Mouse (Mus musculus): ENCODE results near the gene Hsp90ab1. TPM values are rescaled to one million over a fixed set of nuclear protein-coding genes. Genes with fewer than 3 reads are reported as not detected.

The Hsp90ab1 gene
- total RNA-seq, 2 experiments from 2014 or later, result 1,454 to 1,586 TPM

- intact Hi-C loops (cut with DNase I), result loop anchor here (2.0 kb wide), 1 partner anchor 32 kb away; no protein-coding TSS in a partner anchor
- DNase-seq (ENCODE audit: low spot score in 2 of 2), result peak; percentile 79 to 87
These were observed 24.2 kb downstream of the Hsp90ab1 start for GRCm38 (mm10) chr17:45548541-45549512.

DNA sequence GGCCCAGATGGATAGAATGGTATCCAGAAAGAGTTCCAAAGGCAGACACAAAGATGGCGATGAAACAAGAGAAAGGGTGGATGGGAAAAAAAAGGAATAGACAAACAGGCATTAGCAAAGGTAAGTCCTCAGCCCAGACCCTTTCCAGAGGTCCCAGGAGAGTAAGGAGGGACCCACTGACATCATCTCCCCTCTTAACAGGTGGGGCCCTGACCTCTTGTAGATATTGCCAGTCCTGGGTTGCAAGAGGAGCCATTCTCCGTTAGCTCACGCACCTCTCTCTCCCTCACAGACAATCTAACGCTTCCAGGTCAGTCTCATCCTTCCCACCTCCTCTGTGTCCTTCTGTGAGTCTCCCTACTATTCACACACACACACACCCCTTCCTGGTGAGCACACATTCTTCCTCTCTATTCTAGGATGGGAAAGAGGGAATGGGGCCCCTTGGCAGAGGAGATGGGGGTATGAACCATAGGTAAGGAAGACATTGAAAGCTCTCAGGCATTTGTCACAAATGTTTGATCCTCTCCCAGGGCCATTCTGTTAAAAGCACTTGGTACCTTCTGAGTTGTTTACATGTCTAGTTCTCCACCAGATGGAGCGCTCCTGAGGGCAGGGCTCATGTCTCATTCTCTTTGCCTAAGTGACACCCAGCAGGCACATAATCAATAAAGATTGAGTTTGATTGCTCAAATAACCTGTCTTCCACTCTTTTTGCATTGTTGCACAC, 25.4 kb downstream of the Hsp90ab1 start:
- DNase-seq (ENCODE audit: low spot score in 2 of 2), result no peak
- intact Hi-C loops (cut with DNase I), result loop anchor here (2.0 kb wide), 1 partner anchor 31 kb away; no protein-coding TSS in a partner anchor

- DNase-seq (ENCODE audit: low spot score in 2 of 2), result no peak
- intact Hi-C loops (cut with DNase I), result no loop called here
These were observed 26.1 kb downstream of the Hsp90ab1 start for GRCm38 (mm10) chr17:45546941-45547340.

GRCm38 (mm10) chr17:45545278-45545961, 27.7 kb downstream of the Hsp90ab1 start:
- intact Hi-C loops (cut with DNase I), result no loop called here
- no peak for DNase-seq (ENCODE audit: low spot score in 2 of 2)

DNA sequence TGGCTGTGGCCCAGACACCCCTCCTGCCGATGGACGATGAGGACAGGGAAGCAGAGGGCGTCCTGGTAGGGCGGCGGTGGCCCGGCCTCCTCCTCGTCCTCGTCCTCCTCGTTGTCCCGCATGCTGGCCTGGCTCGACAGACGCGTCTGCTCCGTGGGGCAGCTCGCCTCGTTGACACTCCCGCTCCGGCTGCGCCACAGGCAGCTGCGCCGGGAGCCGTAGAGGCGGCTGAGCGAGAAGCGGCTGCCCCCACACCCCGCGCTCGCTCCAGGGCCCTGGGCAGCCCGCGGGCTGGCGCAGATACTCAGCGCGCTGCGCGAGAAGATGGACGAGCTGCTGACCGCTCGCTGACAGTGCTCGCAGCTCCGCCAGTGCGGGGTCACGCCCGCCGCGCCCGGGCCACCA, 28.2 kb downstream of the Hsp90ab1 start:
- intact Hi-C loops (cut with DNase I), result no loop called here
- DNase-seq (ENCODE audit: low spot score in 2 of 2), result no peak

DNA sequence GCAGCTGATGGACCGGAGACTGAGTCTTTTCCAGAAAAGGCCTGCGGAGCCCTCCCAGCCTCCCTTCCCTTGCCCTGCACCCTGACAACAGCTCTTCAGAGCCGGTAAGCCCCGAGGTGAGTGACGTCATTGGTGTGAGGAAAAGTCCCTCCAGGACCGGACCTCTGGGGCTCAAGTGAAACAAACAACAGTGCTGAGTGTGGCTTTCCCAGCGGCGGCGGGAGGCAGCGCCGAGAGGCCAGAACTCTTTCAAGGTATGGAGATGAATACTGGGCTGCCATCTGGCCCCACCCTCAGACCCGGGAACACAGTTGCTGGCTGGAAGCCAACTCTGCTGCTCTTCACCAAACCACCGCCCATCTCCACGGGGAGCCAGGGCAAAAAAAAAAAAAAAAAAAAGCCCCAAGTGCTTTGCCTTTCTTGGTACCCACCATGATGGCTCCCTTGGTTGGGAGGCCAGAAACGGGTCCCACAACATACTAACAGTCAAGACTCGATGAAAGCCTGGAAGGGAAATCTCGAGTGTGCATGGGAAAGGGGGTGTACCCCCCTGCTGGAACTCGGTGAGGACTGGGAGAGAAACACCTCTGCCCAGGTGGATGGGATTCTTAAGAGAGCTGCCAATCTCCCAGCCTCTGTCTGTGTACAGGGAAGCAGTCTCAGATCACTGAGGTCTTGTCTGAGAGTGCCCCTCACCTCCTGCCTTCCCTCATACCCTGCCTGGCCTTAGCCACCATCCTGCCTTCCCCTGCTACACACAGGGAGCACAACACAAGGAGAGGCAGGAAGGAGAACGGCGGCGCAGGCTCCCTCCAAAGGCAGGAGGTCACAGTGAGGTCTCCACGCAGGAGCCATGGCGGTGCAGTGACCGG, 28.8 kb downstream of the Hsp90ab1 start:
- intact Hi-C loops (cut with DNase I), result no loop called here
- no peak for DNase-seq (ENCODE audit: low spot score in 2 of 2)

GRCm38 (mm10) chr17:45543115-45543514, 30.0 kb downstream of the Hsp90ab1 start:
- intact Hi-C loops (cut with DNase I), result no loop called here
- no peak for DNase-seq (ENCODE audit: low spot score in 2 of 2)

GRCm38 (mm10) chr17:45542705-45543104, 30.4 kb downstream of the Hsp90ab1 start:
- DNase-seq (ENCODE audit: low spot score in 2 of 2), result no peak
- intact Hi-C loops (cut with DNase I), result no loop called here

- intact Hi-C loops (cut with DNase I), result no loop called here
These were observed 30.9 kb downstream of the Hsp90ab1 start for GRCm38 (mm10) chr17:45542129-45542528.

GRCm38 (mm10) chr17:45539664-45540063, 33.4 kb downstream of the Hsp90ab1 start:
- no peak for DNase-seq (ENCODE audit: low spot score in 2 of 2)

More at GRCm38 (mm10) chr17:45542129-45542528, 30.9 kb downstream of the Hsp90ab1 start:
- DNase-seq (ENCODE audit: low spot score in 2 of 2), result no peak

DNA sequence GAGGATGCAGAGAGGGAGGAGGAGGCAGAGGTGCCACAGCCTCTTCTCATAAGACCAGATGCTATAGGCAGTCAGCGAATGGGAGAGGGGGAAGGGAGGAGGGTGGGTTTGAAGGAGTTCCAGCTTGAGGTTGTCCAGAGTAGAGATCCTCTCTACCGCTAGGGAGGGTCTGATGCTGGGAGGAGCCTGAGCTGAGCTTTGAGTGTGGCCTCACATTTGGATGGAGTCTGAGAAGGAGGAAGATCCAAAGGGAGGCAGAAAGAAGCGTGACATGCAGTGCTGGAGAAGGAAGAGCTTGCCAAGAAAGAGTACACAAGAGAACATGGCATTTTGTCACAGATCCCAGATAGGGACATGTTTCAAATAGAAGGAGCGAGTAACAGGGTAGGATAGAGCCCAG, 34.7 kb downstream of the Hsp90ab1 start:
- intact Hi-C loops (cut with DNase I), result no loop called here
- peak in 1 of 2 experiments; percentile 59 for DNase-seq (ENCODE audit: low spot score in 2 of 2)

More at GRCm38 (mm10) chr17:45539664-45540063, 33.4 kb downstream of the Hsp90ab1 start:
- intact Hi-C loops (cut with DNase I), result no loop called here

DNA sequence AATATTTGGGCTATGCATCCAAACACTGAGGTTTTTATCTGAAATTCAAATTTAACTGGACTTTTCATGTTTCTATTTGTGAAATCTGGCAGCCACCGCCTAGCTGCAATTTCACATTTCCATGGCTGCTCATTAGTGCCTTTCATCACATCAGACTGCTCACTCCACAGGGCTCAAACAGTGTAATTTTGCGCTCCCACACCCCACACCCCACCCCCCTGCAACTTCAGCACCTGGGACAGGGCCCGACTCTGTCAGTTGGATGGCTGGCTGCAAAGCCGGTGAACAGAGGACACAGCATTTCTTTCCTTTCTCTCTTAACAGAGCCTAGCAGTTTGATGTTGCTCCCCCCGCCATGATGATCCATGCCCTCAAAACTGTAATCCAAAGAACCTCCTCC, 36.8 kb downstream of the Hsp90ab1 start:
- DNase-seq (ENCODE audit: low spot score in 2 of 2), result no peak
- intact Hi-C loops (cut with DNase I), result no loop called here

DNA sequence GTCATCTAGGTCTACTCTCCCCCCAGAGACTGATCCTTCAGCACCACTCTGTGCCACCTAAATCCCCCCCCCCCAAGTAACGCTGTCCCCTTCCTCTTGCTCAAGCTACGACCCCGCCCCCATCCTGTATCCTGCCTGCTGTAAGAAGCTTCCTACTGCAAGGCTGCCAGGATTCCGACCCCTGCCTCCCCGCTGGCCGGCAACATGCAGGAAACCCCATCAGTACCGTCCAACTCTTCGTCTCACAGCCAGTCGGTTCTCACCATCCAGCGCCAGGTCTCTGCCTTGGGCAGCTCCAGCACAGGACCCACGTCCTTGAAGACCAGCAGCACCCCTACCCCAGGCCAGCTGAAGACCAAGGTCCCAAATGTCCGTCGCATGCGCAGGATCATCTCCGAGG, 40.2 kb downstream of the Hsp90ab1 start:
- intact Hi-C loops (cut with DNase I), result no loop called here
- no peak for DNase-seq (ENCODE audit: low spot score in 2 of 2)

- peak; percentile 61 to 79 for DNase-seq (ENCODE audit: low spot score in 2 of 2)
- intact Hi-C loops (cut with DNase I), result no loop called here
These were observed 42.7 kb downstream of the Hsp90ab1 start for GRCm38 (mm10) chr17:45530346-45530782.

DNA sequence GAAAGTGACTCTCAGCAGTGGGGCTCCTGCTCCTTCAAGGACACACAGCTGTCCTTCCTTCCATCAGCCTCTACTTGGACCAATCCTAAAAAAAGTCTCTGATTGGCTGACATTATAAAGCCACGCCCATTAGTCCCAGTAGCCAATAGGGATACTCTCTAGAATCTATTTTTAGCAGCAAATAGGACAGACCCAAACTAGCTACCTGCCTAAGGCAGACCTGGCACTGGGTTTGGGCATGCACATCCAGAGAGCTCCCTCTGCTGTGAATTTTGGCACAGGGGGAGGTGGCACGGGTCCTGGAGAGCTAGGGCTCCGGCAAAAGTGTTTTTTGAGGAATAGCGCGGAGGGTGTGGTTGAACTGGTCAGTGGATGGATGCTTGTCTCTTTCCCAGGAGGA, 46.5 kb downstream of the Hsp90ab1 start:
- DNase-seq (ENCODE audit: low spot score in 2 of 2), result no peak
- intact Hi-C loops (cut with DNase I), result no loop called here

- DNase-seq (ENCODE audit: low spot score in 2 of 2), result no peak
- intact Hi-C loops (cut with DNase I), result no loop called here
These were observed 48.1 kb downstream of the Hsp90ab1 start for GRCm38 (mm10) chr17:45524961-45525360.

DNA sequence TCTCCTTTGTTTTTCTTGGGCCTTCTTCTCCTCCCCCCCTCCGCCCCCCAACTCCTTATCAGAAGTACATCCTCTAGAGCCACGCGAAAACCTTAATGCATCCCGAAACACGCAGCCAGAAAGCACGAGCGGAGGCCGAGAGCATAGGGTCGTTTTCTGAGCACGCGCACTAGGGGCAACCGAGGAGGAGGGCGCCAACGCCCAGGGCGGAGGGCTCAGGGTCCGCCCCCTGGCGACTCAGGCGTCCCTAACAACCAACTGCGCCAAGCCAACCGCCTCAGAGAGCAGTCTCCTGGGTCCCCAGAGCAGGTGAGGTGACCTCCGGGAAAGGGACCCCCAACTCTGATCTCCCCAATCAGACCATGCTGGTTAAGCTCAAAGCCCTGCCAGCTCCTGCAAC, 49.8 kb downstream of the Hsp90ab1 start, which contains the start of gene Tcte1:
Tcte1 (plus strand) TSS at position 172 of the 400 bp plus-strand sequence.
- DNase-seq (ENCODE audit: low spot score in 2 of 2), result no peak
- intact Hi-C loops (cut with DNase I), result no loop called here

DNA sequence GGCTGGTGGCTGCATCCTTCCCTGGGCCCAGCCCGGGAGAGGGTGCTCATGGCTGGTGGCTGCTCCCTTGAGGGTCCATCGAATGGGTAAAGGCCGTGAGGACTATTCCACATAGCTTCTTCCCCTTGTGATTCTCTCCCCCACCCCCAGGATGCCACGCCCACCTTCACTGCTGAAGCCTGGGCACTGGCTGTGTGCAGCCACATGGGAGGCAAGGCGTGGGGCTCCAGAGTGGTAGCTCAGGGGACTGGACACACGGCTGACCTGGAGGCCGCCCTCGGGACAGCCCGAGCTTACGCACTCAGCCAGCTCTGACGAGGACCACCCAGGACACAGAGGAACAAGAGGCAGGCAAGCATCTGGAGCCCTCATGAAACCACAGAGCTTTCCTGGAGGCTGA, 52.9 kb downstream of the Hsp90ab1 start:
- no peak for DNase-seq (ENCODE audit: low spot score in 2 of 2)
- intact Hi-C loops (cut with DNase I), result no loop called here

Data from left cerebral cortex, postnatal 14 days (tissue).